Mouse (Mus musculus): ENCODE data around the gene Cstb. TPM values are rescaled to one million over a fixed set of nuclear protein-coding genes. Genes with fewer than 3 reads are reported as not detected.
A peak's percentile ranks its signal among the peaks of the same experiment; 100 is the strongest.

The Cstb gene
- 100 to 1,000 TPM; 380 to 402 TPM for total RNA-seq (2021)
- polyA plus RNA-seq (2012; rRNA removed), result 67.7 and 81.7 TPM in 2 replicates
- long read RNA-seq, transcript Cstb-201 (3 exons, 603 nt), result major isoform, 441 of 447 reads
- long read RNA-seq, partial matches to known transcripts, result 5 of 447 reads
- long read RNA-seq, other reads (novel, unspliced or antisense), result 1 of 447 reads

- DNase-seq, result peak; percentile 93
Measured at GRCm38 (mm10) chr10:78425181-78426041, at the start of gene Cstb. TSS of gene Cstb (plus strand) at chr10:78425669.

- no peak for DNase-seq
Measured at GRCm38 (mm10) chr10:78378516-78378915, 47.0 kb upstream of the Cstb start.

- DNase-seq, result no peak
Measured at GRCm38 (mm10) chr10:78383567-78383966, 41.9 kb upstream of the Cstb start.

GRCm38 (mm10) chr10:78385520-78385919 lies 39.9 kb upstream of the Cstb start:
- no peak for DNase-seq

- DNase-seq, result no peak
Measured at GRCm38 (mm10) chr10:78388216-78388980, 37.1 kb upstream of the Cstb start.

GRCm38 (mm10) chr10:78390982-78391470 lies 34.4 kb upstream of the Cstb start:
- DNase-seq, result no peak

GRCm38 (mm10) chr10:78392072-78392471 lies 33.4 kb upstream of the Cstb start:
- DNase-seq, result peak; percentile 85

- no peak for DNase-seq
Measured at GRCm38 (mm10) chr10:78395377-78395776, 30.1 kb upstream of the Cstb start.

- DNase-seq, result peak; percentile 90
Measured at GRCm38 (mm10) chr10:78395819-78396624, 29.4 kb upstream of the Cstb start.

GRCm38 (mm10) chr10:78396625-78396885 lies 28.9 kb upstream of the Cstb start:
- DNase-seq, result no peak

- peak; percentile 74 for DNase-seq
Measured at GRCm38 (mm10) chr10:78399090-78399657, 26.3 kb upstream of the Cstb start.

GRCm38 (mm10) chr10:78401127-78401526 lies 24.3 kb upstream of the Cstb start:
- DNase-seq, result no peak

GRCm38 (mm10) chr10:78402301-78402922 lies 23.1 kb upstream of the Cstb start:
- DNase-seq, result no peak

GRCm38 (mm10) chr10:78406152-78406551 lies 19.3 kb upstream of the Cstb start:
- no peak for DNase-seq

GRCm38 (mm10) chr10:78407132-78407531 lies 18.3 kb upstream of the Cstb start:
- no peak for DNase-seq

GRCm38 (mm10) chr10:78409035-78409788 lies 16.3 kb upstream of the Cstb start:
- peak; percentile 73 for DNase-seq

- no peak for DNase-seq
Measured at GRCm38 (mm10) chr10:78411851-78412250, 13.6 kb upstream of the Cstb start.

- DNase-seq, result peak; percentile 94
Measured at GRCm38 (mm10) chr10:78412319-78413151, 12.9 kb upstream of the Cstb start, which contains the start of gene Rrp1. TSS of gene Rrp1 (minus strand) at chr10:78413043.

- DNase-seq, result no peak
Measured at GRCm38 (mm10) chr10:78413152-78413520, 12.3 kb upstream of the Cstb start.
